Mouse (Mus musculus) CD4-positive, CD25-positive, alpha-beta regulatory T cell, adult 2 months (primary cell): ENCODE data around the gene Asb6.
A peak's percentile ranks its signal among the peaks of the same experiment; 100 is the strongest.

Experiments used
- DNase-seq: peaks from one replicate; pipeline ENCODE4 v3.0.0-alpha.2; 2012; ENCODE audit warnings: low read depth, low spot score

The Asb6 gene

GRCm38 (mm10) chr2:30834373-30835022, 4.4 kb upstream of the Asb6 start, which contains the start of gene Prrx2:
Prrx2 (plus strand) TSS chr2:30834972.
- DNase-seq, result no peak

DNA sequence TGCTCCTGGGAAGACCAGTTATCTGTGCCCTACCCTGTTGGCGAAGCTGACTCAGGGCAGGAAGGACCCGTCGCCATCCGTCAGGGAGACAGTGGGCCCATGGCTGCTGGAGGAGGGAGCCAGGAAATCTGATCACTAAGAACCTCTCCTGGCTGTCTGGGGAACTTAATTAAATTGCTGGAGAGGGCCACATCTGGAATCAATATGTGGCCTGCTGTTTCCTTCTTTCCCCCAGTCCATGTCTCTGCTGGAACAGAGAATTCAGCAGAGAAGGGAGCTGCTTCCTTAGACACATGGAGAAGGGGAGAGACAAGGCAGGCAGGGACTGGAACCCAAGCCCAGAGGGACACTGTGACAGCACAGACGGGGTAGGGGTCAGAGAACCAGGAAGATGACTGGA, 3.5 kb upstream of the Asb6 start:
- no peak for DNase-seq

GRCm38 (mm10) chr2:30829315-30829714, 818 bp downstream of the Asb6 start:
- DNase-seq, result peak; percentile 75

DNA sequence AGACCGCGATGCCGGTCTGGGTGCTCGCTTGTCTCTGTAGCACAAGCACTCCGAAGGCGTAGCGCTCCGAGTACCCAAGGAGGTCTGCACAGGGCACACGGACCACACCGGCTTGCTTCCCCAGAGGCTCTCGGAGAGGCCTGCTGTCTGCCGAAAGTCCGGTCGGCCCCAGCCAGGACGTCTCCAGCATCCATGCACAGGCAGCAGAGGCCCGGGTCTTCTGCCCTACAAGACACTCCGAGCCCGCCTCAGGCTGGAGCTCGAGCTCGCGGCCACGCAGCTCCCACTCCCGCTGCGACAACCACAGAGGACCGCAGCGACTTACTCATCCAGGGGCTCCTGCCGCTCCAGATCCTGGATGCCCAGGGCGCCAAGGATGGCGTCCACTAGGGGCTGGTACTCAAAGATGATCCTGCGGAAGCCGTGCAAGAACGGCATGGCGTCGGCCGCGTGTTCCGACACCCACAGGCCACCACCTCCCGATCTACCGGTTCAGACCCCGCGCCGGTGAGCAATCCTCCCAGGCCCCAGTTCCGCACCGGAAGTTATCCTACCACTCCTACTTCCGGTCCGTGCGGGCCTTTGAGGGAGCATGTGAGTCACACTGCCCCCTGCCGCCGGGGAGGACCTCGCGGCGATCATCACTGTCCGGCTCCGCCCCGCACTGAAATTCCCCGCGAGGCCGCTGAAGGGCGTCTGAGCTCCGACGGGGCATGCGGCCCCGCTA, 2.2 kb downstream of the Asb6 start:
- peak; percentile 98 for DNase-seq

GRCm38 (mm10) chr2:30826825-30827748, 3.0 kb downstream of the Asb6 start:
- DNase-seq, result peak; percentile 74

DNA sequence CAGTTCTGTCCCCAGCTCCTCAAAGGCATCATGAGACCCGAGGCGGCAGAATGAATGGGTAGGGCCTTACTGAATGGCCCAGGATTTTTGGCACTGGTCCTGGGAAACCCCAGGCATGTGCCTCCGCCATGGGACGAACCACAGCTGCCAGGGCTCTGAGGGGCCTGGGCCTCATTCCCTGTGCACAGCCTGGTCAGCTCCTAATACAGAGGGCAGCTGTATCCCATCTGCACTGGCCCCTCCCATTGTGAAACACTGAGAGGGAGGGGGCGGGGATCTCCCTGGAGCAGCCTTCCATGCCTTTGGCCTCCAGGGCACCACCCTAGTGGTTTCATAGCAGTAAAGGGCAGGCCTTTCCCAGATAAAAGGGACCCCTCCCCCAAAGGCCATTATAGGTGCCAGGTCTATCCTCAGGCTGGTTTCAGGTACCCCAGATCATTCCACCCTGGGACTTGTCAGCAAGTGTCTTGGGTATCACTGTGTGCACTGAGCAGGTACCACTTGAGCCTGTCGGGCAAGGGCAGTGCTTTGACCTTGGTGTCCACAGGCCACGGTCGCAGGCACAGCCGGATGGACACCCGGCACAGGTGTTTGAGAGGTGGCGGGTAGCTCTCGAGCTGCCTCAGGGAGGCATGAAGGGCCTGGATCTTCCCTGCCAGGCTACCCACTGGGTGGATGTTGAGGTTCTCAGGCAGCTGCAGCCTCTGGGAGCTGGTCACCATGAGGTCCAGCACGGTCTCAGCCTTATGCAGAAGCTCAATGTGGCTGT, 6.6 kb downstream of the Asb6 start:
- no peak for DNase-seq

DNA sequence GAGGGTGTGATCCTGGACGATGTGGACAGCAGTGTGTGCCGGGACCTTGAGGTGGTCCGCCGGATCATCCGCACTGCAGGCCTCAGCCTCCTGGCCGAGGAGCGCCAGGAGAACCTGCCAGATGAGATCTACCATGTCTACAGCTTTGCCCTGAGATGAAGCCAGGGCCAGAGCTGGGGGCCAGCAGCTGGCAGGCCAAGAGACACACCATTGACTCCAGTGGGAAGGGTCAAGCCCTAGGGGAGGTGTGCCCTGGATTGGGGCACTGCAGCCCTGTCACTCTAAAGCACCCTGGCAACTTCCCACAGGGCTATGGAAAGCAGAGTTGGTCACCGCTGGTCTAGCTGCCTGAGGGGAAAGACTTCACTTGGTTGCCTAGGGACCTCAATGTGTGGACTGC, 7.7 kb downstream of the Asb6 start:
- no peak for DNase-seq

DNA sequence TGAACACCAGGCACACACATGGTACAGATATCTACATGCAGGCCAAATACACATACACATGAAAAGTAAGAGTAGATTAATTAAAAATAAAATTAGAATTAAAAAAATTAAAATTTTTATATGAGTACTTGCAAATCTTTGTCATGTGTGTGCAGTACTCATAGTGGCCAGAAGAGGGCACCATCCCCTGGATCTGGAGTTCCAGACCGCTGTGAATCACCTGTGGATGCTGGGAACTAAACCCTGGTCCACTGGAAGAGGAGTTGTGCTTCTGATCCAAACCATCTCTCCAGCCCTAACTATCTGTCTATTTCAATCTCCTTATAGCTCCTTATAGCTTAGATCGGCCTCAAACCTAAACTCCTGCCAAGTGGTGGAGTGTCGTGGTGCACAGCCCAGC, 9.1 kb downstream of the Asb6 start:
- DNase-seq, result peak; percentile 47

DNA sequence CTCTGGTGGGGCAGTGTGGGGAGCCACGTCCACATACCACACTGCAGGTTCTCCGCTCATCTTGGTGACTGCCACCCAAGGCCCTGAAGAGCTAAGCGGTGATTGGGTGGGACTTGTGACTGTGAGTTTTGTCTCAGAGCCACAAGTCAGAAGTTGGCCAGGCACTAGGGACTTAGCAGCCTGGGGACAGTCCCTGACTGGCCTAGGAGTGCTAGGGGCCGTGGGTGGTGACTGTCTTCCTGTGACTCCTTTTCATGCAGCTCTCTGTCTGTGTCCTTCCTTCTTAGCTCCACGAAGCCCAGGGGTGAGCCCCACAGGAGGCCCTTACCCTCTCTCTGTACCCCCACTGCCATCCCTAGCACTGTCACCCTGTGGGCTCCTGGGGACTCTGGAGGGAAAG, 10.3 kb downstream of the Asb6 start:
- DNase-seq, result peak; percentile 25

DNA sequence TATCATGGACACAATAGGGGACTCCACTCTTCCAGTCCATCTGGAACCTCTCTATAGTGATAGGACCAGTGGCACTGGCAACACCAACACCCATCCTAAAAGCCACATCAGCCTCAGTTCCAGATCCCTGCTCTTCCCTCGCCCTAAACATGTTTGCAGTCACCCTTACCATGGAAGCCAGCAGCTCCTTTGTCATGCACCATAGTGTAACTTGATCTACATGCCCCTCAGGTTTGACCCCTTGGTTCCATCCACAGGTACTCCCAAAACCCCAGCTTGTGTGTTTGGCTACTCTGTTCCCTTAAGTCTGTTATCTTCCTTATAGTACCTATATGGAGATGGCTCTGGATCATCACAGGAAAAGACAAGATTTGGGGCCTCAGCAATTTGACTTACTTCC, 13.8 kb downstream of the Asb6 start:
- no peak for DNase-seq

- no peak for DNase-seq
Observed at GRCm38 (mm10) chr2:30810573-30810972, 19.6 kb downstream of the Asb6 start.

- DNase-seq, result no peak
Observed at GRCm38 (mm10) chr2:30809503-30809902, 20.6 kb downstream of the Asb6 start.

GRCm38 (mm10) chr2:30808296-30808655, 21.9 kb downstream of the Asb6 start:
- no peak for DNase-seq

GRCm38 (mm10) chr2:30807648-30808295, 22.4 kb downstream of the Asb6 start, which contains the start of gene Ntmt1:
Ntmt1 (plus strand) TSS chr2:30807826.
- DNase-seq, result peak; percentile 100

GRCm38 (mm10) chr2:30807147-30807647, 22.9 kb downstream of the Asb6 start:
- no peak for DNase-seq

- no peak for DNase-seq
Observed at GRCm38 (mm10) chr2:30805983-30806382, 24.1 kb downstream of the Asb6 start.

- no peak for DNase-seq
Observed at GRCm38 (mm10) chr2:30803604-30804003, 26.5 kb downstream of the Asb6 start, which contains the start of gene 1700001O22Rik. 1700001O22Rik (minus strand) TSS chr2:30803661.

DNA sequence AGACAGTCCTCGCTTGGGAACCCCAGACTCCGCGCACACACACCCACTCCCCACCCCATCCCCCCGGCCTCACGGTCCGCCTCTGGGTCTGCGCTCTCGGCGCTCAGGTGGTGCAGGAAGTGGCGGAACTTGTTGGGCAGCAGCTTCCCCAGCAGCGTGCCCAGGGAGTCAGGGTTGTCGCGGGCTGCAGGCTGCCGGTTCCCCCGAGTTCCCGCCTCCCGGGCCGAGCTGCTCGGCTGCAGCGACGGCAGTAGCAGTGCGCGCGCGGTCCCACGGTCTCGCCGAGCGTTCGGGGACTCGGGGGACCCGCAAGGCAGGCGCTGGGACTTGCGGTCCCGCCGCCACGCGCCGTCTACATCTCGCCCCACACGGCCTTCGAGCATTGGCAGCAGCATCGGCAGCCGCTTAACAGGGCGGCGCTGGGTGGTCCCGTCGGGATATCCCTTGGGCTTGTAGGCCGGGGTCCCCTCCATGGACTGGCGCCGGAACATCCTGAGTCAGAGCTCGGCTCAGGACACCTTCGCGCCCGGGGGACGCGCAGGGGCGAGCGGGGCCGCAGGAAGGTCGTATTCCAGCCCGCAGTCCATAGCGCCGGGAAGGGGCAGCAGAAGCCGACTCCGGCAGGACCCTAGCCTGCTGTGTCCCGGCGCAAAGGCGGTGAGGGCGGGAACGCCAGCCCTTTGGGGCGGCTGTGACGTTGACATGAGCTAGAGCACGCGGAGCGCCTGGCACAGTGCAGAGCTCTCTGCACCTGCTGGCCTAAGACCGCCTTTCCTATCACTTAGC, 28.9 kb downstream of the Asb6 start:
- peak; percentile 61 for DNase-seq

DNA sequence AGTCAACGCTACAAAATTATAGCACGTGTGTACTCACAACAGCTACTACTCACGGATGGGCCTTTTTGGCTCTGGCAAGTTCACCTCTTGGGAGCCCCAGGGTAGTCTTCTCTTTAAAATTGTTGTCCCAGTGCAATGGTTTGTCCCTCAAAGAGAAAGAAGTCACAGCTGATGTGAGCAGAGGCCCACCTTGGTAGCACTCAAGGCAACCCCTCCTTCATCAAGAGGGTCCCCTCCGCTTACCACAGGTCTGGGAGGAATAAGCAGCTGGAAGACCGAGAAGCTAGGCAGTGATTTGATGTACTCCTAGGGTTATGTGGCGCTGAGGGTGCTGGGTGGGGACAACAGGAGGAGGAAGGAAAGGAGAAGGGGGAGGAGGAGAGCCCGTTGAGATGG, 29.5 kb downstream of the Asb6 start:
- no peak for DNase-seq

- no peak for DNase-seq
Observed at GRCm38 (mm10) chr2:30799456-30799855, 30.7 kb downstream of the Asb6 start.
